Mouse (Mus musculus) right cerebral cortex, postnatal 10 days (tissue): ENCODE data around the gene Atp4a.
"Not testable (repeated sequence)": the region's sequence is repeated elsewhere in the genome, so short reads cannot be mapped to it uniquely, and the experiment has no call there.

Experiments used
- DNase-seq, 2 experiments: peaks; one replicate each; pipeline ENCODE4 v3.0.0; 2021; ENCODE audit warnings: low spot score in 2 of 2

The Atp4a gene

GRCm38 (mm10) chr7:30730064-30730722 is 18.2 kb downstream of the Atp4a start:
- DNase-seq: peak in 1 of 2 experiments; percentile 40

GRCm38 (mm10) chr7:30736211-30736610 is 24.2 kb downstream of the Atp4a start:
- DNase-seq: no peak

GRCm38 (mm10) chr7:30742570-30742969 is 30.6 kb downstream of the Atp4a start:
- not testable (repeated sequence) for DNase-seq

GRCm38 (mm10) chr7:30743617-30744016 is 31.6 kb downstream of the Atp4a start, which contains the start of gene Gapdhs:
TSS of gene Gapdhs (minus strand) at chr7:30743681.
- not testable (repeated sequence) for DNase-seq

DNA sequence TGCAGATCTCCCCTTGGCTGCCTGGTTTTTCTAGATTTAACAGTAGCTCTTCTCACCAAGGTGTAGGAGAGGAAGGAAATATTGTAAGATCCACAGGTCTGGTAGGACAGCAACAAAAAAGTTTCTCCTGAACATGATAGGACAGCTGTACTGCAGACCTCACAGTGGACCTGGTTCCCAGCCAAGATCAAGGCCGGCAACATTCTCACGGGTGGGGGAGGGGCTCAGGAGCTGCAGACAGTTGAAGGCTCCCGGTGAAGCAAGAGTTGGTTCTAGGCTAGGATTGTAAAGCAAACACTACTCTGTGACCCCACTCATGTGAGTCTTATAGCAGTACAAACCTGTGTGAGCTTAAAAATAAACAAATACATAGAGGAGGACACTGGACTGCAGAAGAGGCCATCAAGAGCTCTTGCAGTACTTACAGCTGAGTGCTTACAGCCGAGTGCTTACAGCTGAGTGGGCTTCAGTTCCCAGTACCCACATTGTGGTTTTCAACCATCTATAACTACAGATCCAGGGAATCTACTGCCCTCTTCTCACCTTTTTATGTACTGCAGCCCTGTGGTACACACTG is 32.1 kb downstream of the Atp4a start:
- no peak for DNase-seq

DNA sequence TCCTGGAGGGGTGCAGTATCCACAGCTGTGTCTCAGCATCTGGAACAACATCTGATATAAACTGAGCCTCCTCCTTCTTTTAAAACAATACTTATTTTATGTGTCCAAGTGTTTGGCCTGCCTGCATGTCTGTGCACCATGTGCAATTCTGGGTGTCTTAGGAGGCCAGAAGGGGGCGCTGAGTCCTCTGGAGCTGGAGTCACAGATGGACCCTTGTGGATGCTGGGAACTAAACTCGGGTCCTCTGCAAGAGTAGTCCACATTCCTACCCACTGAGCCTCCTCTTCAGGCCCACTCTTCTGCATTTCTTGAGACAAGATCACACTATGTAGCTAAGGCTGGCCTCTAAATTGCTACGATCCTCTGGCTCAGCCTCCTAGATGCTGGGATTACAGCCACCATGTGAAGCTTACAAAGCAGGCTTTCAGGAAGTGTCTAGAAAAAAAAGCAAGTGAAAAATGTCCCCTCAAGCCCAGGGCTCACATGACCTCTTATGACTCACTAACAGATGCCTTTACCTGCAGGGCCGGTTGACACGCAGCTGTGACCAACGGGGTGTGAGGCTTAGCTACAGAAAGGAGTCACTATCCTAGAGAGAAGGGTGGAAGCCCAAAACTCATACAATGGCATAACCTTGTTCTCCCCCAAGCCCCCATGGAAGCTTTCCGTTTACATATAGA is 35.7 kb downstream of the Atp4a start:
- no peak for DNase-seq

GRCm38 (mm10) chr7:30749824-30750606 is 38.0 kb downstream of the Atp4a start:
- DNase-seq: no peak

DNA sequence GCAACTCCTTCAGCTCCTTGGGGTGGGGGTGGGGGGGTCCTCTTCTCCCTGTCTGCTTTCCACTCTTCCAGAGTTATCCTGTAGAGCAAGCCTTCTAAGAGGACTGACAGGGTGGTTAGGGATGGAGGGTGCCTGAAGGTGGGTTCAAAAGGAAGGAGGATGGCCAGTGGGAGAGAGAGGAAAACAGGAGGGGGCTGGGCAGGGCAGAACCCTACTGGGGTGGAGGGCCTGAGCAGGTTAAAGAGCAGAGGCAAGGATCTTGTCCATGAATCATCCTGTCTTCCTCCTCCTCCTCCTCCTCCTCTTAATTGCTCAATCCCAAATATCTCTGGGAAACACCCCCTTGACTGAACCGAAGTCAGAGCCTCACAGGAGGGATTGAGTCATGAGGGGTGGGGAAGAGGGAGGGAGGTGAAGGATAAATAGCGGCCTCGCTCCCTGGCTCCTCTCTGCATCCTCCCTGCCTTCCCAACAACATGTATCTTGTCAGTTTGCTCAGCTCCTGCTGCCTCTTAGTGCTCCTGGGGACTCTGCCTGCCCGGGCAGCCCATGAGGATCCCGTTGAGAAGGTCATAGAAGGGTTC is 39.2 kb downstream of the Atp4a start, which contains the start of gene Sbsn:
Sbsn (plus strand) TSS at position 386 of the 584 bp plus-strand sequence.
- no peak for DNase-seq

DNA sequence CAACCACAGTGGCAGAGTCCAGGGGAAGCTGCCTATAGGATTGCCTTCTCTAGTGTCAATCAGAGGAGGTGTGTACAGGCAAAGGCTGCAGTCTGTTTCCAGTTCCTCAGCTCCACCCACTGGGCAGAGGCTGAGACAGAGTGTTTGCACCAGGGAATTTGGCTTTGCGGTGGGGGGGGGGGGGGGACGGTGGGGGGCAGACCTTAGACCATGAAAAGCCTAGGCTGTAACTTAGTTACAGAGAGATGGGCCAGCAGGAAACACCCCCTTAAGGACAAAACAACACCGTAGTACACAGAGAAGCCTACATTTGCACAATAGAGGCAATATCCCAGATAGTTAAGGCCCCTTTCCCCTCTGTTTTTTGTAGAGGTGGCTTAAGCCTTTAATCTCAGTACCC is 45.0 kb downstream of the Atp4a start:
- no peak for DNase-seq

DNA sequence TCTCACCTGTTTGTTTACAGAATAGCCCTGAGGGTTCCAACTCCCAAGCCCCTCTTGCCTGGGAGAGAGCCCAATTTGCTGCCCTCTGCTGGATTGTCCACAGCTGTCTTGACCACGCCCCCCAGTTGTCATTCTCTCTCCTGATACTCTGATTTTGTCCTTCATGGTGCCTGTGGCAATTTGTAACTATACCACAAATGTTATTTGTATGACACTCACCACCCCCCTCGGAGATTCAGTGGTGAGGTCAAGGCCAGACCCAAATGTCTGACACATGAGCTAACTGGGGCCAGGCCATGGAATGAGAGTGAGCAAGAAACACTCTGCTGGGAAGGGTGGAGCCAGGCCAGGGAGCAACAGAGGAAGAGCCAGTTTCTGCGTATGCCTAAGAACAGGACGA is 46.8 kb downstream of the Atp4a start:
- no peak for DNase-seq

DNA sequence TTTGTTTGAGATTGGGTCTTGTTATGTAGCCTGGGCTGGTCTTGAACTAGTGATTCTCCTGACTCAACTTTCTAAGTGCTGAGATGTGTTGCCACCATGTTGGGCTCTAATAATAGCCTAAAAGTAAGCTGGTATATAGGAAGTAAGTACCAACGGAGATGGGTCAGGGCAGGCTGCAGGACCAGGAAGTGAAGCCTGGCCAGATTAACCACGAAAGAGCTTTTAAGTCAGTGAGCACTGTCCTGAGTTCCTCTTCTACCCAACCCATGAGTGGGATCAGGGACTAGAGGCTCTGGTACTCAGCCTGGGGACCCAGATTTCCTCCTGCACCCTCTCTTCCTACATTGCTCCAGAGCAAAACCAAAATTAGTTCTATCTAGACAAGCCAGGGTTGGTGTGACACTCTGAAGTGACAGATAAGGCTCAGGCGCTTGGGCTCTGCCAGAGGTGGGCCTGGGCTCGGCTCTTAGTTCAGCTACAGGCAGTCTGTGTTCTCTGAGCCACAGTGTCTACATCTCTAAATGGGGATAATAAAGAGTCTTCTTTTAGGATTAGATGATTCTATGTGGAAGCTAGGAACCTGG is 49.9 kb downstream of the Atp4a start:
- DNase-seq: no peak

GRCm38 (mm10) chr7:30763456-30763855 is 51.4 kb downstream of the Atp4a start, which contains the start of gene Dmkn:
TSS of gene Dmkn (plus strand) at chr7:30763756.
- DNase-seq: no peak

DNA sequence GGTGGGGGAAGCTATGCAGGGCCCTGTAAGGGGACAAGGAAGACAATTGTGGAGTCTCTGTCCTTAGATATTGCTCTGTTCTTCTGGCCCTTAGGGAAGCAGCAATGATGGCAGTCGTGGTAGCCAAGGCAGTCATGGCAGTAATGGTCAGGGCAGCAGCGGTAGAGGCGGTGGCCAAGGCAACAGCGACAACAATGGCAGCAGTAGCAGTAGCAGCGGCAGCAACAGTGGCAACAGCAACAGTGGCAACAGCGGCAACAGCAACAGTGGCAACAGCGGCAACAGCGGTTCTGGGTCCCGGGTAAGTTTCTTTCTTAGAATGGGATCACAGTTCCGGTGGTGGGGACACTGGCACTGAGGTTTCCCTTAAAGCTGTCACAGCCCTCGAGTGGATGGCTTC is 53.2 kb downstream of the Atp4a start:
- no peak for DNase-seq

DNA sequence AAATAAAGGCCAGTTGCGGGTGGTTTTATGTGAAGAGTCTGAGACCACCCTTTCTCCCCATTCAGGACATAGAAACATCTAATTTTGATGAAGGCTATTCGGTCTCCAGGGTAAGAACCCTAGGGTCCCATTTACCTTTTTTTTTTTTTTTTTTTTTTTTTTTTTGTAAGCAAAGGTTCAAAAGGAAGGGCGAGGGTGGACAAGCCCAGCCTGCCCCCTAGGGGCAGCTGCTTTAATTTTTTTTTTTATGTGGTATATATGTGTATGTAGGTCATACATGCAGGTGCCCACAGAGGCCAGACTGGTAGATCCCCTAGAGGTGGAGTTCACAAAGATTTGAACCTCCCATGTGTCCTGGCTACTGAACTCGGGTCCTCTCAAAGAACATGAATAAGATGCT is 54.4 kb downstream of the Atp4a start:
- no peak for DNase-seq

DNA sequence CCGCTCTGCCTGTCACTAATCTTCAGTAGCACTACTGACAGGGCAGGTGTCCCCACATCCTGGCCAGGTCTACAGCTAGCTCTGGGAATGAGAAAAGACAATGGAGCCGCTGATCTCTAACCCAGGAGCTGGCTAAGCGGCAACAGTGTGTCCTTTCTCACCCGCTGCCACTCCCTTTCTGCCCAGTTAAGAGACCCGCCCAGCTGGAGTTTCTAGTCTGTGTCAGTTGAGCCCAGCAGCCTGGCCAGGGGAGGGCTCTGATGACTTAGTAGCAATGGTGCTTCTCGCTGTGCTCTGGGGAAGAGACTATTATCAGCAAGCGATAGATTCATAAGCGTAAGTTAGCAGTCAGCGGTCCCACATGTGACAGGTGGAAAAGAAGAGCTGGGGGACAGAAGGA is 57.2 kb downstream of the Atp4a start:
- DNase-seq: no peak
